Mouse (Mus musculus): ENCODE measurements around the gene Dis3l2.

- TF ChIP-seq CTCF (IDR thresholded peaks at IDR 0.05; ENCODE audit: control insufficient read depth, insufficient read depth, insufficient read length), result no peak
- TF ChIP-seq USF1 (IDR thresholded peaks at IDR 0.05; ENCODE audit: low read depth), result no peak
- TF ChIP-seq FOSL1 (IDR thresholded peaks at IDR 0.05; ENCODE audit: insufficient read depth, low read length, poor library complexity, severe bottlenecking), result no peak
- TF ChIP-seq MAX (IDR thresholded peaks at IDR 0.05), result no peak
- TF ChIP-seq CEBPB (IDR thresholded peaks at IDR 0.05; ENCODE audit: low read depth), result no peak
Observed at GRCm38 (mm10) chr1:86925776-86926175, 222.2 kb downstream of the Dis3l2 start.
